Mouse (Mus musculus) MEL (cell line): ENCODE measurements at regions not wholly inside any gene's neighbourhood (a gene's known extent, or its start where the extent isn't known, plus 50 kb on each side); places are given as distances from the start of the nearest gene placed in this dataset.

Experiments
- DNase-seq: peaks from one replicate; pipeline ENCODE4 v3.0.0; 2011; ENCODE audit warnings: low read depth, low spot score
- H3K27ac ChIP-seq: 2 replicates; pipeline ENCODE4 v1.5.1; 2012; ENCODE audit warnings: low read depth, mild to moderate bottlenecking, control low read depth, low read length, moderate library complexity; ENCODE audit not compliant: control insufficient read depth
- H3K27me3 ChIP-seq, 2 experiments: fragments of 150-350 bp in 1 of 2; sonication (generic) in 1 of 2; 2 replicates each; pipeline ENCODE4 v1.6.1; 2012; ENCODE audit warnings: low read length in 2 of 2, mild to moderate bottlenecking in 2 of 2, improper control_type of control experiment in 1 of 2, moderate library complexity in 1 of 2; ENCODE audit not compliant: insufficient read depth in 2 of 2, control insufficient read depth in 1 of 2
- H3K36me3 ChIP-seq, 2 experiments: 2 replicates each; pipeline ENCODE4 v1.6.1; 2012 to 2014; ENCODE audit warnings: low read length in 2 of 2, improper control_type of control experiment in 1 of 2, inconsistent platforms in 1 of 2, mild to moderate bottlenecking in 1 of 2; ENCODE audit not compliant: insufficient read depth in 2 of 2, control insufficient read depth in 1 of 2
- H3K4me1 ChIP-seq, 2 experiments: fragments of 150-350 bp in 1 of 2; sonication (generic) in 1 of 2; 2 replicates each; pipeline ENCODE4 v1.6.1; 2012; ENCODE audit warnings: low read length in 2 of 2, improper control_type of control experiment in 1 of 2, mild to moderate bottlenecking in 1 of 2; ENCODE audit not compliant: insufficient read depth in 2 of 2, control insufficient read depth in 1 of 2
- H3K4me3 ChIP-seq, 2 experiments: fragments of 150-350 bp in 1 of 2; sonication (generic) in 1 of 2; 2 replicates each; pipeline ENCODE4 v1.5.1; 2012; ENCODE audit warnings: low read depth in 2 of 2, low read length in 2 of 2, mild to moderate bottlenecking in 2 of 2, moderate library complexity in 2 of 2, control low read depth in 1 of 2, improper control_type of control experiment in 1 of 2; ENCODE audit not compliant: control insufficient read depth in 1 of 2, insufficient read depth in 1 of 2
- H3K79me2 ChIP-seq: 2 replicates; pipeline ENCODE4 v1.6.1; 2012; ENCODE audit warnings: mild to moderate bottlenecking, low read length, moderate library complexity; ENCODE audit not compliant: control insufficient read depth, poor library complexity, insufficient read depth
- H3K9ac ChIP-seq: 2 replicates; pipeline ENCODE4 v1.6.1; 2012; ENCODE audit warnings: low read depth, mild to moderate bottlenecking, control low read depth, low read length, moderate library complexity; ENCODE audit not compliant: control insufficient read depth, poor library complexity, severe bottlenecking
- H3K9me3 ChIP-seq: fragments of 150-350 bp; sonication (generic); replicated peaks from 2 replicates; pipeline ENCODE4 v1.6.1; 2012; ENCODE audit warnings: mild to moderate bottlenecking, low read length, improper control_type of control experiment, moderate library complexity; ENCODE audit not compliant: insufficient read depth
- BHLHE40 ChIP-seq: IDR thresholded peaks from 2 replicates; pipeline ENCODE4 v1.6.1; 2012; ENCODE audit warnings: low read depth, mild to moderate bottlenecking, inconsistent platforms, low read length, improper control_type of control experiment, borderline replicate concordance
- CHD1 ChIP-seq: IDR thresholded peaks from 2 replicates; pipeline ENCODE4 v1.6.1; 2012; ENCODE audit warnings: low read depth, mild to moderate bottlenecking, inconsistent platforms, low read length, improper control_type of control experiment
- CHD2 ChIP-seq: IDR thresholded peaks from 2 replicates; pipeline ENCODE4 v1.6.1; 2011; ENCODE audit warnings: low read length, improper control_type of control experiment
- CTCF ChIP-seq, 3 experiments: IDR thresholded peaks in 2 of 3; conservative IDR thresholded peaks in 1 of 3; 2 replicates each; pipeline ENCODE4 v1.5.1; 2011 to 2012; ENCODE audit warnings: low read length in 3 of 3, low read depth in 2 of 3, mild to moderate bottlenecking in 2 of 3, improper control_type of control experiment in 1 of 3, inconsistent platforms in 1 of 3, mixed read lengths in 1 of 3, moderate library complexity in 1 of 3; ENCODE audit not compliant: control insufficient read depth in 1 of 3, insufficient read depth in 1 of 3, poor library complexity in 1 of 3, severe bottlenecking in 1 of 3
- EP300 ChIP-seq, 2 experiments: IDR thresholded peaks; 2 replicates each; pipeline ENCODE4 v1.6.1; 2011; ENCODE audit warnings: improper control_type of control experiment in 2 of 2, low read length in 2 of 2, low read depth in 1 of 2, mild to moderate bottlenecking in 1 of 2
- GABPA ChIP-seq: IDR thresholded peaks from 2 replicates; pipeline ENCODE4 v1.6.1; 2012; ENCODE audit warnings: low read depth, mild to moderate bottlenecking, inconsistent platforms, low read length, improper control_type of control experiment, moderate library complexity
- KAT2A ChIP-seq: conservative IDR thresholded peaks from 2 replicates; pipeline ENCODE4 v1.6.1; 2012; ENCODE audit warnings: low read depth, low read length, improper control_type of control experiment, inconsistent platforms
- MAFK ChIP-seq: IDR thresholded peaks from 2 replicates; pipeline ENCODE4 v1.6.1; 2011; ENCODE audit warnings: low read depth, mild to moderate bottlenecking, low read length, improper control_type of control experiment, borderline replicate concordance
- MAZ ChIP-seq: IDR thresholded peaks from 2 replicates; pipeline ENCODE4 v1.6.1; 2012; ENCODE audit warnings: low read depth, mild to moderate bottlenecking, inconsistent platforms, low read length, improper control_type of control experiment
- MEF2A ChIP-seq: IDR thresholded peaks from 2 replicates; pipeline ENCODE4 v1.6.1; 2014; ENCODE audit warnings: low read depth, mild to moderate bottlenecking, inconsistent platforms, low read length, improper control_type of control experiment; ENCODE audit not compliant: poor library complexity, insufficient replicate concordance, severe bottlenecking; ENCODE audit errors: extremely low read depth
- MXI1 ChIP-seq: IDR thresholded peaks from 2 replicates; pipeline ENCODE4 v1.6.1; 2011; ENCODE audit warnings: mild to moderate bottlenecking, low read depth, low read length, improper control_type of control experiment
- MYC ChIP-seq: IDR thresholded peaks from 2 replicates; pipeline ENCODE4 v1.6.1; 2011; ENCODE audit warnings: low read depth, mild to moderate bottlenecking, low read length, improper control_type of control experiment, moderate library complexity
- NRF1 ChIP-seq: IDR thresholded peaks from 2 replicates; pipeline ENCODE4 v1.6.1; 2014; ENCODE audit warnings: low read depth, mild to moderate bottlenecking, inconsistent platforms, low read length, improper control_type of control experiment, moderate library complexity; ENCODE audit not compliant: poor library complexity, insufficient read depth, severe bottlenecking
- POLR2A ChIP-seq, 2 experiments: IDR thresholded peaks; 2 replicates each; pipeline ENCODE4 v1.6.1; 2011 to 2012; ENCODE audit warnings: low read length in 2 of 2, mild to moderate bottlenecking in 2 of 2, control low read depth in 1 of 2, improper control_type of control experiment in 1 of 2, low read depth in 1 of 2, moderate library complexity in 1 of 2; ENCODE audit not compliant: control insufficient read depth in 1 of 2, insufficient read depth in 1 of 2, poor library complexity in 1 of 2
- POLR2AphosphoS2 ChIP-seq: IDR thresholded peaks from 2 replicates; pipeline ENCODE4 v1.6.1; 2011; ENCODE audit warnings: low read length, improper control_type of control experiment
- POLR2AphosphoS5 ChIP-seq: IDR thresholded peaks from 2 replicates; pipeline ENCODE4 v1.6.1; 2012; ENCODE audit warnings: low read depth, borderline replicate concordance, mild to moderate bottlenecking, inconsistent platforms, low read length, moderate library complexity, mixed read lengths
- RAD21 ChIP-seq: IDR thresholded peaks from 2 replicates; pipeline ENCODE4 v1.6.1; 2011; ENCODE audit warnings: mild to moderate bottlenecking, low read depth, low read length, improper control_type of control experiment
- RCOR1 ChIP-seq: IDR thresholded peaks from 2 replicates; pipeline ENCODE4 v1.6.1; 2012; ENCODE audit warnings: low read depth, mild to moderate bottlenecking, inconsistent platforms, low read length, improper control_type of control experiment
- SIN3A ChIP-seq: IDR thresholded peaks from 2 replicates; pipeline ENCODE4 v1.6.1; 2012; ENCODE audit warnings: low read length, improper control_type of control experiment, inconsistent platforms
- SMC3 ChIP-seq: IDR thresholded peaks from 2 replicates; pipeline ENCODE4 v1.6.1; 2011; ENCODE audit warnings: low read depth, low read length, improper control_type of control experiment
- TAL1 ChIP-seq: IDR thresholded peaks from 2 replicates; pipeline ENCODE4 v1.6.1; 2012; ENCODE audit warnings: mild to moderate bottlenecking, inconsistent platforms, low read length, moderate library complexity, mixed read lengths
- USF1 ChIP-seq: IDR thresholded peaks from 2 replicates; pipeline ENCODE4 v1.6.1; 2014; ENCODE audit warnings: low read depth, mild to moderate bottlenecking, inconsistent platforms, low read length, improper control_type of control experiment, moderate library complexity
- USF2 ChIP-seq, 2 experiments: IDR thresholded peaks; 2 replicates each; pipeline ENCODE4 v1.6.1; 2011 to 2012; ENCODE audit warnings: improper control_type of control experiment in 2 of 2, low read length in 2 of 2, borderline replicate concordance in 1 of 2, inconsistent platforms in 1 of 2, low read depth in 1 of 2, mild to moderate bottlenecking in 1 of 2; ENCODE audit not compliant: insufficient read depth in 1 of 2
- ZC3H11A ChIP-seq: IDR thresholded peaks from 2 replicates; pipeline ENCODE4 v1.6.1; 2012; ENCODE audit warnings: low read depth, mild to moderate bottlenecking, inconsistent platforms, low read length, improper control_type of control experiment
- ZKSCAN1 ChIP-seq: IDR thresholded peaks from 2 replicates; pipeline ENCODE4 v1.6.1; 2012; ENCODE audit warnings: low read depth, mild to moderate bottlenecking, inconsistent platforms, low read length, improper control_type of control experiment, moderate library complexity
- ZMIZ1 ChIP-seq: IDR thresholded peaks from 2 replicates; pipeline ENCODE4 v1.6.1; 2012; ENCODE audit warnings: low read depth, mild to moderate bottlenecking, inconsistent platforms, low read length, improper control_type of control experiment, moderate library complexity
- ZNF384 ChIP-seq: IDR thresholded peaks from 2 replicates; pipeline ENCODE4 v1.6.1; 2012; ENCODE audit warnings: low read depth, mild to moderate bottlenecking, inconsistent platforms, low read length, improper control_type of control experiment

DNA sequence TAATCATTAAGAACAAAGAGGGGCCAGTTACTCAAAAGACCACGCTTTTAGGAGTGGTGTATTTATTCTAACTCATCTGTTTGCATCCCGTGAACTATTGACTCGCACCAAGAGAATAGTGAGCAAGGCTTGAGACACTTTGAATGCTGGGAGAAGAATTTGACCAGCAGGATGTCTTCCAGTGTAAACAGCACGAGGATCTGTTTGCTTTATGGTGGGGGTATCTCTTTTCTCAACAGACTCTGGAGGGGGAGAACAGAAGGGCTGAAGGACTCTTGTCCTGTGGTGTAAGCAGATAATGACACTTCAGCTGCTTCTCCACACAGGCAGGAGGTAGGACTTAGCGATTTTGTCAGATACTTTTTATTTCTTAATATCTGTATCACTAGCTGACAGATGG, 168.0 kb downstream of the Dact1 start:
- Histone ChIP-seq H3K27ac (no peak overlapping the region), H3K79me2 (no peaks in the 10 kb centered on the region), H3K27me3 (no peaks in the 10 kb centered on the region; a peak in 1 of 4 replicates), H3K36me3 (no peaks in the 10 kb centered on the region), H3K4me3 (no peak overlapping the region), H3K4me1 (no peaks in the 10 kb centered on the region), H3K9ac (no peak overlapping the region), H3K9me3 (no peaks in the 10 kb centered on the region)
- no peak for DNase-seq
- TF ChIP-seq USF2 (IDR thresholded peaks at IDR 0.05; ENCODE audit: borderline replicate concordance in 1 of 2, insufficient read depth in 1 of 2, low read depth in 1 of 2, low read length in 2 of 2) (no peak), CTCF (IDR thresholded peaks at IDR 0.05 in 2 of 3, conservative IDR thresholded peaks at IDR 0.05 in 1 of 3; ENCODE audit: control insufficient read depth in 1 of 3, insufficient read depth in 1 of 3, low read depth in 2 of 3, low read length in 3 of 3, poor library complexity in 1 of 3, severe bottlenecking in 1 of 3) (no peak), EP300 (IDR thresholded peaks at IDR 0.05; ENCODE audit: low read depth in 1 of 2, low read length in 2 of 2) (no peak), SIN3A (no peak), RCOR1 (no peak), SMC3 (no peak), MEF2A (no peak), ZNF384 (no peak), BHLHE40 (no peak), ZMIZ1 (no peak), ZC3H11A (no peak), MXI1 (no peak), NRF1 (no peak), MAZ (no peak), POLR2A (IDR thresholded peaks at IDR 0.05; ENCODE audit: control insufficient read depth in 1 of 2, insufficient read depth in 1 of 2, low read depth in 1 of 2, low read length in 2 of 2, poor library complexity in 1 of 2) (no peak), RAD21 (no peak), POLR2AphosphoS5 (no peak), POLR2AphosphoS2 (no peak), KAT2A (no peak), MAFK (no peak)

DNA sequence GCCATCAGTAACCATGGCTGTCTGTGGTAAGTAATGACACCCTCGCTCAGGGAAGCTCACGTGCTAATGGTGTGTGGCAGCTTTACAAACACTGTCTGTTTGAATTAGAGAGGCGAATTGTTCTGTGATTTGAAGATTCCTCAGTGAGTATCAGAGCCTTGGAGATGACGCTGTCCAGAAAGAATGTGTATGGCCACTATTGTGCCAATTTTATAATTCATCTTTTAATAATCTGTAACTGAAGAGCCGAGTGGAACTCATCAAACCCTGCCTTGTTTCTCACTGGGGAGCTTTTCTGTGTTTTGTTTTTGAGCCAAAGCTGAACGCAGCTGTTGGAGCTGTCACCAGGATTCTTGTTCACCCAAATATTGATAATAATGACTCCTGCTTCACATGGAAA, 171.7 kb downstream of the Dact1 start:
- no peak for DNase-seq
- no peaks in the 10 kb centered on the region for H3K79me2 ChIP-seq
- no peaks in the 10 kb centered on the region for H3K36me3 ChIP-seq
- no peaks in the 10 kb centered on the region for H3K4me1 ChIP-seq
- H3K27me3 ChIP-seq: no peaks in the 10 kb centered on the region; a peak in 1 of 4 replicates
- no peak overlapping the region for H3K4me3 ChIP-seq
- no peak overlapping the region for H3K9ac ChIP-seq
- no peak for TF ChIP-seq POLR2A (IDR thresholded peaks at IDR 0.05; ENCODE audit: control insufficient read depth in 1 of 2, insufficient read depth in 1 of 2, low read depth in 1 of 2, low read length in 2 of 2, poor library complexity in 1 of 2)
- no peak for TF ChIP-seq MAZ
- TF ChIP-seq RAD21: no peak
- no peak for TF ChIP-seq KAT2A
- TF ChIP-seq ZKSCAN1: no peak
- TF ChIP-seq USF1: no peak
- no peak for TF ChIP-seq ZMIZ1
- no peak for TF ChIP-seq MXI1
- no peak for TF ChIP-seq EP300 (IDR thresholded peaks at IDR 0.05; ENCODE audit: low read depth in 1 of 2, low read length in 2 of 2)
- no peak for TF ChIP-seq RCOR1
- TF ChIP-seq MYC: no peak
- no peak for TF ChIP-seq CHD1
- no peak for TF ChIP-seq CHD2
- TF ChIP-seq ZC3H11A: no peak
- no peak for TF ChIP-seq GABPA
- no peak for TF ChIP-seq MEF2A
- no peak for TF ChIP-seq TAL1
- H3K9me3 ChIP-seq: no peaks in the 10 kb centered on the region
- no peak overlapping the region for H3K27ac ChIP-seq
